Mouse (Mus musculus) Muller cell, postnatal 12 days (primary cell): ENCODE results near the gene Vax1.

Experiments
- DNase-seq: peaks from one replicate; pipeline ENCODE4 v3.0.0-alpha.2; 2015; ENCODE audit errors: inconsistent ontology term

Gene Vax1

GRCm38 (mm10) chr19:59169936-59170765 lies at the start of gene Vax1:
Gene Vax1, minus strand, starts transcription at chr19:59170056.
- no peak for DNase-seq

DNA sequence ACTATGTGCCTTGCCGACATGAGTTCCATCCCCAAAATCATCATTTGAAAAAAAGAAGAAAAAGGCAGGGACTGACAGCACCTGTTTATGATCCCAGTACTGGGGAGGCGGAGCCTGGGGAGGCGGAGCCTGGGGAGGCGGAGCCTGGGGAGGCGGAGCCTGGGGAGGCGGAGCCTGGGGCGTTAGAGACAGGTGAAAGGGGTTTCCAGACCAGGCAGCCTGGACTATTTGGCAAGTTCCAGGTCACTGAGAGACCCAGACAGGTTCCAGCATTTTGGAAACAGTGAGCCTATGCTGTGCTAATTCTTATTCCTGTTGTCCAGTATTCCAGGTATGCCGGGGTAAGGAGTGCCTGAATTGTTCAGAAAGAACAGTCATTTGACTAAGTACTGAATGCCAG lies 49.1 kb upstream of the Vax1 start, which contains the start of gene Kcnk18:
Gene Kcnk18, plus strand, starts transcription at position 224 of the 400 bp plus-strand sequence.
- DNase-seq, result no peak

DNA sequence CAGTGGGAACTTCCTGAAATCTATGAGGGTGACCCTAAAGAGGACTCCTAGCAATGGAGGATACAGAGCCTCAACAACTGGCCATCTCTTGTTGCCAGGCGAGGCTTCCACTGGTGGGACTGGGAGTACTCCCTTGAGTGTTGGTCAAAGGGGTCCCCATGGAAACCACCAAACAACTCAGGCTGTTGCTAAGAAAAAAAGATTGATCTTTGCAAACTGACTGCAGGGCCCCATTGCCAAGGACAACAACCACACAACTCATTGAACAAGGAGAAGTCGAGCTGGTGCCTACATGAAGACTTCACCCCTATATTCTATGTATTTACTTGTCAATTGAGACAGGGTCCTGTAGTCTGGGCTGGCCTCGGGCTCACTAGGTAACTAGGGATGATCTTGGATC lies 47.0 kb upstream of the Vax1 start:
- no peak for DNase-seq

DNA sequence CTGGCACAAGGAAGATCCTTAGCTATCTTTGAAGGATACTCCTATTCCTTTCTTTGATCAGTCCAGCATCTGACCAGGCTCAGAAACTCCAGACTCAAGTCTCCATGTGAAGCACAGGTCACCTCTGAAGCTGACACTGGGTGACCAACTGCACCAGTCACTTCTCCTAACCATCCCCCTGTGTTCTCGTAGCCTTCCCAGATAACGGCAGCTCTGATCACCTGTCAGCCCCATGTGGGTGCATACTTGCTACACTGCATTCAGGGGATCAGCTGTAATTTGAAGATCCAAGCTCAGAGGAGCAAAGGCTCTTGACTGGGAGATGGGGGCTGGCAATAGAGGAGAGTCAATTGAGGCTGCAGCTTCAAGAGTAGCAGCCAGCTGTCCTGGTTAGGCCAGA lies 39.1 kb upstream of the Vax1 start:
- DNase-seq, result no peak

- peak; percentile 61 for DNase-seq
Observed at GRCm38 (mm10) chr19:59208475-59208874, 38.6 kb upstream of the Vax1 start.

DNA sequence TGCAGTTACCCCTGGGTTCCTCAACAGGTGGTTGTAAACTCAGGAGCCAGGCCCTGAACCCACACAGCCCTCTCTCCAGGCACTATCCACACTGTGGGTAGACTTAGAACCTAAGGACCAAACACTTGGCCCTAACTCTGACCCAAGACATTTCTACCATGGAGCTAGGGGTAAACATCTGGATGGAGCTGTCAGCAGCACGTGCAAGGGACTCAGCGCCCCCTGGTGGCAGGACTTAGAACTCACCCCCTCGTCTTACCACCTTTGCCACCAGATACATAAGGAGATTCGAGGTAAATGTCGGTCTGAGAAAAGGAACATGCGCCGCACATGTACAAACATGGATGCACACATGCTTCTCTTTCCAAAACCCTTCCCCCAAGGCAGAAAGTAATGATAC lies 28.3 kb upstream of the Vax1 start:
- DNase-seq, result no peak

DNA sequence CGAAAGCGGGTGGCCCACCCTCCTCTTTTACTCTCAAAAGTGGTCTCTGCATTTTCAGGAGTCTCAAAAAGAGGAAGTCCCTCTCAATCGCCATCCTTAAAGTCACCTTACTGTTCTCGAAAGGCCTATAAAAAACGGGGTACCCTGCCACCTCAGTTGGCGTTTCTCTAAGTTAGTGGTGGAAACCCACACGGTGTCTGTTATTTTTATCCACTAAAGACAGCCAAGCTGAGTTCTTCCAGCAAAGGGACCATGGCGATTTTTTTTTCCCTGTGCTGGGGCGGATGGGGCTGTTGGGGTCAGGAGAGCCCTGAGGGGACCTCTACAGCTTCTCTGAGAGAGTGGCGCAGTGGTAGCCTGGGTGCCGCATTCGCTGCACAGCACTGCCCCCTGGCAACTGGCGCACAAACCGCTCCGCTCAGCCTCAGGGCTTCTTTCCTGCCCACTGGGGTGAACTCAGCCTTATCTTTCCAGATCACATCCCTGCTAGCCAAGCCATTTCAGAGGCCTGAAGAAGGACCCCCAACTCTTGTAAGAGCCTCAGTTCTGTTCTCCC lies 26.3 kb upstream of the Vax1 start:
- DNase-seq, result peak; percentile 59

DNA sequence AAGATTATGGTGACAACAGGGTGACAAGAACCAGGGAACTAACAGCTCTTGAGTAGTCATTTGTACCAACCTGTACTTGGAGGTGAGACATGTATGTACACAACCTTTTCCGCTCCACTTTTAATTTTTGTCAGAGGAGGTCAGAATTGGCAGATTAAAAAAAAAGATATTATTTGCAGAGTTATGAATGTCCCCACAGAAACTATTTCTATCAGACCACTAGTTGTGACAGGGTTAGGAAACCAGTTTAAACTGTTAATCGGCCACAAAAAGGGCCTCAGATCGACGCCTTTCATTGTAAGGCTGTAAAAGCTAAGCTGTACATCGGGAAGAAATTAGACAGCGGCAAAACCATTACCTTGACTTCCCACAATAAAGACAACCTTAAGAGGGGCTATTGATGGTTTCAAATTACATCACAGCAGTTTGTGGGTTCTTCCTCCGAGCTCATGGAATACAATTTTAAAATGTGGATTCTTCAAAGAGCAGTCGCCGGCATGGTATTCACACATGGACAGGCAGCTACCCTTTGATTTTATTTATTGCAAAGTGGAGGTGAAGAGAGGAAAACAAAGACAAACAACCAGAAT lies 25.4 kb upstream of the Vax1 start:
- no peak for DNase-seq

GRCm38 (mm10) chr19:59193986-59194820 lies 24.3 kb upstream of the Vax1 start:
- DNase-seq, result peak; percentile 55

GRCm38 (mm10) chr19:59193456-59193855 lies 23.6 kb upstream of the Vax1 start:
- no peak for DNase-seq

DNA sequence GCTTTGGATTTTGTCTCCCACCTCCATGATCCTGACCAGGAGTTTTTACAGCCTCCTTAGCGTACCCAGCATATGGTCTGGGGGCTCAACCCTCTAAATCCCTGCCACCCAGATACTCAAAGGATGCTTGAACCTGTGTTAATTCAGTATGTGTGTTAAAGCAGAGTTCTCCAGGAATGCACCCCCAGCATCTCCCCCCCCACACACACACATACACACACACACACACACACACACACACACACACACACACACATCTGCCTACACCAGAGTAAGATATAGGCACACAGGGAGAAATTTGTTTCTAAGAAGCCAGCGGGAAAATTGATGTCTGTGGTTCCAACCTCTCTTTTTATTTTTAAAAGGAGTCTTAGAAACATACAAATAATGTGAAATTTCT lies 22.6 kb upstream of the Vax1 start:
- no peak for DNase-seq

- DNase-seq, result no peak
Observed at GRCm38 (mm10) chr19:59191123-59191505, 21.3 kb upstream of the Vax1 start.

DNA sequence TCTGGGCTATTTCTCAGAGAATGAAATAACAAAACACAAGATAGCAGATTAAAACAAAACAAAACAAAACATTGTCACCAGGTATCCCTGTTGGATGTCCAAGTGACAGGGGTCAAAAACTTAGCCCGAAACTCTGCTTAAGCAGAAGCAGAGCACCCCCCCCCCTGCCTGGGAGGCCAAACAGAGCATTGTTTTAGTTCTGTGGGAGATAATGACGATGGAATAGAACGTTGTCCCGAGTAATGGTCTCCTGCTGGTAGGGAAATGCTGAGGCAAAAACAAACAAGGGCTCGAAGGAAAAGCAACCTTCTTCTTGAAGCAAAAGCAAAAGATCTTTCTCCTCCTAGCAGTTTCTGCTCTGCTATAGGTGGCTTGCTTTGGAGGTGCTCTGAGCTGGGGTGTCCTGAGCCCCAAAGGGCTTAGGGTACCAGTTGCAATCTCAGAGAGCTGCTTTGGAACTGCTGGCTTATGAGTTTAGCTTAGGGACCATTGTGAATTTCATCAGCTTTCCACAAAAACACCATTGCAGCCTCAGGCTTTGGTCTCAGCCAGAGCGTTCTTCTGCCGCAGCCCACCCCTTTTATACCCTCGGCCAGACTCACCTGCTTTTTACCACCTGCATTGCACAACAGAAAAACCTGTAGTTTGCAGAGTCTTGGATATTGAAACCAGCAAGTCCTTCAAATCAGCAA lies 20.7 kb upstream of the Vax1 start:
- no peak for DNase-seq

- no peak for DNase-seq
Observed at GRCm38 (mm10) chr19:59188981-59189380, 19.1 kb upstream of the Vax1 start.

GRCm38 (mm10) chr19:59184000-59184399 lies 14.1 kb upstream of the Vax1 start:
- DNase-seq, result no peak

DNA sequence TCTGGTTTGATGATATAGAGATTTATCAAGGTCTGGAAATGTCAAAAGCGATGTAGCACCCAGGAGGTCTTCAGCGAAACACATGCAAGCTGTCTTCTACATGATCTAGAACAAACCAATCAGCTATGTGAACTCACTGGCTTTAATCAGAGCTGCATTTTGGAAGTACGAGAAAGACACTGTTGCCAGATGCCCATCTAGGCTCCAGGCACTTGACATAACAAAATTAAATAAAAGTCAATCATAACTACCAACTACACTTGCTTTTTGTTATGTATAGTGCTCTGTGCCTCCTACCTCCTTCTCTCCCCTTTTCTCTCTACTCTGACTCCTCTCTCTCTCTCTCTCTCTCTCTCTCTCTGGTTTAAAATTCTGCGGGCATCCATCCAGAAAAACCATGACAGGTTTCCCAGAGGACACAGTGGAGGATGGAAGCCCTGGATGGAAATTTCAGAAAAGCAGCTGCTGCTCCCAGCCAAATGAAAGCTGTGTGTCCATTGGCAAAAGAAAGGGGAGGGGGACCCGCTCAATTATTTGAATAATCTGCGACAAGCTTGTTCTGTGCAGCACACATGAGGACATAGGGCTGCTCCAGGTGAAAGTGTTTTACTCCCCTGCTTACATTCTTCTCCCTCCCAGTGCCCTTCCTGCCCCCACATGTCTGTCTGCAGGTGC lies 3.6 kb upstream of the Vax1 start:
- peak; percentile 54 for DNase-seq

GRCm38 (mm10) chr19:59172781-59173180 lies 2.9 kb upstream of the Vax1 start:
- no peak for DNase-seq

GRCm38 (mm10) chr19:59171871-59172245 lies 2.0 kb upstream of the Vax1 start:
- no peak for DNase-seq

DNA sequence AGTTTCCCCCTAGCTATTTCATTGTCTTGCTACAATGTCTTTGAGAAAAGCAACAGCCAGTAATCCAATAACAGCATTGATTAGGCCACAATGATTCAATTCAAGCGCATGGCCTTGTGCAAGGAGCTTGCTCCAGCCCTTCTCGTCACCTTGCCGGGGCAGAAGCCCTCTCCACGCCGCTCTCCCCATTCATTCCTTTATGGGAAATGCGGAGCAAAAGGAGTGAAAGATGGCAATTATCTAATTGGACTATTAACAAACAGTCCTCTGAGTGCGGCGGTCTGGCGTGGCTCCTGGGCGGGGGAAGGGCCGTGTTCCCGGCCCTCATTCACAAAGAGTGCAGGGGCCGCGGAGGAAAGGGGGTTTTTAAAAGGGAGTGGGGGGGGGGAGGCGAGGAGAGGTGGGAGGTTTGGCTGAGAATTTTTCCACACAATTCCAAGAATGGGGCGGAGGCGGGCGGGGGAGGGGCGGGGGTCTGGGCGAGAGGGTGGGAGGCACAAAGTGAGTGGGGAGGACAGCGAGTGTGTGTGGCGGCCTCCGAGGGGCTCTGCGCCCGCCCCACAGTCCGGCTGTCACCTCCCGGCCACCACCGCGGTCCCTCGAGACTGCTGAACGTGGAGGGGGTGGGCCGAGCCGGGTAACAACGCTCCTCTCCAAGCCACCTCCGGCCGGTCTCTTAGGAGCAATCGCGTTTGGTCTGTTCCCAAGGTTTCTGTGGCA lies 1.5 kb upstream of the Vax1 start:
- no peak for DNase-seq

GRCm38 (mm10) chr19:59170766-59171095 lies 875 bp upstream of the Vax1 start:
- DNase-seq, result no peak
